Mouse (Mus musculus) midbrain, embryonic 13.5 days (tissue): ENCODE data around the gene Med20. TPM values are rescaled to one million over a fixed set of nuclear protein-coding genes. Genes with fewer than 3 reads are reported as not detected.
"Not testable (repeated sequence)": the region's sequence is repeated elsewhere in the genome, so short reads cannot be mapped to it uniquely, and the experiment has no call there.

Source experiments
- ATAC-seq: fragments of 200-750 bp; cut with Nextera tagmentation; 2 replicates; pipeline ENCODE4 v1.8.0; 2017; ENCODE audit warnings: mild to moderate bottlenecking, moderate TSS enrichment, moderate library complexity
- H3K27ac ChIP-seq: fragments of 300-500 bp; sonication (generic); 2 replicates; pipeline ENCODE4 v1.5.1; 2015; ENCODE audit warnings: inconsistent platforms, mild to moderate bottlenecking, moderate library complexity
- H3K27me3 ChIP-seq: fragments of 300-500 bp; sonication (generic); 2 replicates; pipeline ENCODE4 v1.6.1; 2015; ENCODE audit warnings: mild to moderate bottlenecking, inconsistent platforms
- H3K36me3 ChIP-seq: fragments of 300-500 bp; sonication (generic); 2 replicates; pipeline ENCODE4 v1.6.1; 2015; ENCODE audit warnings: mild to moderate bottlenecking, inconsistent platforms
- H3K4me1 ChIP-seq: fragments of 300-500 bp; sonication (generic); replicated peaks from 2 replicates; pipeline ENCODE4 v1.6.1; 2015; ENCODE audit warnings: inconsistent platforms
- H3K4me2 ChIP-seq: fragments of 300-500 bp; sonication (generic); replicated peaks from 2 replicates; pipeline ENCODE4 v1.6.1; 2015; ENCODE audit warnings: moderate library complexity, mild to moderate bottlenecking, inconsistent platforms
- H3K4me3 ChIP-seq: fragments of 300-500 bp; sonication (generic); replicated peaks from 2 replicates; pipeline ENCODE4 v1.5.1; 2015; ENCODE audit warnings: mild to moderate bottlenecking, inconsistent platforms
- H3K9ac ChIP-seq: fragments of 300-500 bp; sonication (generic); replicated peaks from 2 replicates; pipeline ENCODE4 v1.6.1; 2015; ENCODE audit warnings: mild to moderate bottlenecking, inconsistent platforms
- H3K9me3 ChIP-seq: fragments of 300-500 bp; sonication (generic); 2 replicates; pipeline ENCODE4 v1.6.1; 2016; ENCODE audit warnings: mild to moderate bottlenecking, inconsistent platforms
- WGBS: fragments of 180-500 bp; shearing (Covaris S2); methylation state at CpG from one replicate; pipeline ENCODE4 v1.1.7; 2015; 5-methylcytosine and 5-hydroxymethylcytosine counted together
- polyA plus RNA-seq: library from polyadenylated mRNA; unstranded; fragments of >200 nt; fragmentation: Nextera tagmentation; extraction: Ambion mirVana; gene quantifications from 2 replicates; pipeline ENCODE4 v1.2.1, GENCODE M21; 2015

The Med20 gene
- polyA plus RNA-seq, 1 experiment from 2014 or later, result 44.3 TPM

DNA sequence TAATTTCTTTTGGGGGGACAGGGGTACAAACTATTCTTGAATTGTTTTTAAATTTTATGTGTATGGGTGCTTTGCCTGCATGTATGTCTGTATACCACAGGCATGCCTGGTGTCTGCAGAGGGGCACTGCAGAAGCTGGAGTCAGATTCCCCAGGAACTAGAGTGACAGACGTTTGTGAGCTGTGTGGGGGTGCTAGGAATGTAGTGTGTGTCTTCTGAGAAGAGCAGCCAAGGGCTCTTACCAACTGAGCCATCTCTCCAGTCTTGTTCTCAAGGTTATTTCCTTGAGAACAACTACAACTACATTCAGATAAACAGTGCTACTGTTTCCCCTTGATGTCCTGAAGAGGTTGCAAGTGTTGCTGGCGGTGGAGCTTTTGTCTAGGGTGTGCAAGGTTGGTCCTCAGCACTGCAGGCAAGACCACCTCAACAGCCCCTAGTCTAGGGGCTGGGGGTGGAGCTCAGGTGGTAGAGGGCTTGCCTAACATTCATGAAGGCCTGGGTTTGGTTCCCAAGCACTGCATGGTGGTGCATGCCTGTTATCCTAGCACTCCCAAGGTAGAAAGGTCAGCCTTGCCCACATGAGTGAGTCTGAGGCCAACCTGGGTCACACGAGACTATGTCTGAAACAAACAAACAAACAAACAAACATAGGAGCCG is 20.9 kb downstream of the Med20 start:
- no peak for ATAC-seq
- Histone ChIP-seq H3K36me3 (peaks cover 4% of the 10 kb centered on the region; the same call in 1 of the 2 replicates), H3K9me3 (no peaks in the 10 kb centered on the region), H3K4me1 (peaks cover 45% of the 10 kb centered on the region), H3K9ac (peak overlapping the region; percentile 51; the same call in 1 of the 2 replicates), H3K27ac (no peak overlapping the region), H3K4me2 (peak overlapping the region; percentile 76), H3K4me3 (0 out of 2 replicates have a peak overlapping the region, but pooled peaks have one; percentile 5), H3K27me3 (no peaks in the 10 kb centered on the region)
- 68% methylated on average over 4 of the region's 4 CpGs for WGBS

DNA sequence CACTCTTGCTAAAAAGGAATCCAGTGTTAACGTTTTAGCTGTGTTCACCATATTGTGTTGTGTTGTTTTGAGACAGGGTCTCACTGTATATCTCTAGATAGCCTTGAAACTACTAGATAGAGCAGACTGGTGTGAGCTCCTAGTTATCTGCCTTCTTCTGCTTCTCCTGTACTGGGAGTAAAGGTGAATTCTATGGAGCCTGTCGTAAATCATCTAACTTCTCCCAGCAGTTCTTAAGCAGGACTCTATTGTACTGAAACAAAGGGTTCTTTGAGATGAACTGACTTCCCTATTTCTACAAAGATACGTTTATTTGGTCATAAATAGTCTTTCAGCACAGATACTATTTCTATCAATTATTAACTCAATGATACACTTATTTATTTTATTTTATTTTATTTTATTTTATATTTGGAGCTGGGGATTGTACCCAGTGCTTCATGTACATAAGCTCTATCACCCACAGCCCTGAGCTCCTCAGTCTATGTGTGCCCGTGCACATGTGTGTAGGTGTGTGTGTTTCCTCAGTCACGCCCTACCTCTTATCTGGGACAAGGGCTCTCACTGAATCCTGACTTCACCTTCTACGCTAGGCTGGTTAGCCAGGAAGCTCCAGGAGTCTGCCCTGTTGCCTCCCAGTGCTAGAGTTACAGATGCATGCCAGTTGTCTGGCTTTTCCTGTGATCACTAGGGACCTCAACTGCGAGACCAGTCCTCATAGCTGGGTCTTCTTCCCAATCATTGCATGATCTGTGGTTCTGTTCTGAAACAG is 22.8 kb downstream of the Med20 start:
- WGBS, result 83% methylated on average over 7 of the region's 7 CpGs
- no peak for ATAC-seq
- Histone ChIP-seq H3K9ac (no peak overlapping the region), H3K4me1 (peaks cover 41% of the 10 kb centered on the region), H3K27ac (no peak overlapping the region), H3K4me2 (no peak overlapping the region), H3K27me3 (no peaks in the 10 kb centered on the region), H3K36me3 (peaks cover 4% of the 10 kb centered on the region; the same call in 1 of the 2 replicates), H3K9me3 (no peaks in the 10 kb centered on the region), H3K4me3 (no peak overlapping the region)

DNA sequence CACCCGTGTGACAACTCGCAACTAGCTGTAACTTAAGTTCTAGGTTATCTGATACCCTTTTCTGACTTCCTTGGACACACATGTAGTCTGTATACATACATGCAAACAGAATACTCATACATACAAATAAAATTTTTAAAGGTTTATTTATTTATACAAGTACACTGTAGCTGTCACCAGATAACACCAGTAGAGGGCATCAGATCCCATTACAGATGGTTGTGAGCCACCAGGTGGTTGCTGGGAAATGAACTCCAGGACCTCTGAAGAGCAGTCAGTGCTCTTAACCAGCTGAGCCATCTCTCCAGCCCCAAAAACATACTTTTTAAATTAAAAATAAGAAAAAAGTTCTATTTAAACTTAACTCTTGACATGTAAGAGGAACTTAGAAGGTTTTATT is 31.6 kb downstream of the Med20 start:
- H3K4me3 ChIP-seq, result no peak overlapping the region
- WGBS, result 87% methylated on average over 2 of the region's 2 CpGs
- no peak for ATAC-seq

GRCm38 (mm10) chr17:47646683-47647082 is 35.3 kb downstream of the Med20 start:
- Histone ChIP-seq H3K9me3 (no peaks in the 10 kb centered on the region), H3K4me2 (no peak overlapping the region), H3K4me1 (peaks cover 15% of the 10 kb centered on the region; the same call in 1 of the 2 replicates), H3K27ac (no peak overlapping the region), H3K9ac (no peak overlapping the region), H3K4me3 (no peak overlapping the region), H3K36me3 (peaks cover 4% of the 10 kb centered on the region; the same call in 1 of the 2 replicates), H3K27me3 (no peaks in the 10 kb centered on the region)
- 64% methylated on average over 1 of the region's 1 CpGs for WGBS
- no peak for ATAC-seq

More for the DNA sequence above, 31.6 kb downstream of the Med20 start:
- Histone ChIP-seq H3K9me3 (no peaks in the 10 kb centered on the region), H3K27me3 (no peaks in the 10 kb centered on the region), H3K36me3 (no peaks in the 10 kb centered on the region), H3K27ac (no peak overlapping the region), H3K4me1 (peaks cover 6% of the 10 kb centered on the region), H3K4me2 (no peak overlapping the region), H3K9ac (no peak overlapping the region)

GRCm38 (mm10) chr17:47648966-47649365 is 37.6 kb downstream of the Med20 start:
- Histone ChIP-seq H3K27me3 (no peaks in the 10 kb centered on the region), H3K4me1 (peaks cover 23% of the 10 kb centered on the region), H3K36me3 (peaks cover 11% of the 10 kb centered on the region), H3K9me3 (no peaks in the 10 kb centered on the region), H3K4me3 (no peak overlapping the region), H3K27ac (0 out of 2 replicates have a peak overlapping the region, but pooled peaks have one; percentile 25), H3K9ac (no peak overlapping the region), H3K4me2 (no peak overlapping the region)
- ATAC-seq, result no peak
- 39% methylated on average over 4 of the region's 4 CpGs for WGBS

DNA sequence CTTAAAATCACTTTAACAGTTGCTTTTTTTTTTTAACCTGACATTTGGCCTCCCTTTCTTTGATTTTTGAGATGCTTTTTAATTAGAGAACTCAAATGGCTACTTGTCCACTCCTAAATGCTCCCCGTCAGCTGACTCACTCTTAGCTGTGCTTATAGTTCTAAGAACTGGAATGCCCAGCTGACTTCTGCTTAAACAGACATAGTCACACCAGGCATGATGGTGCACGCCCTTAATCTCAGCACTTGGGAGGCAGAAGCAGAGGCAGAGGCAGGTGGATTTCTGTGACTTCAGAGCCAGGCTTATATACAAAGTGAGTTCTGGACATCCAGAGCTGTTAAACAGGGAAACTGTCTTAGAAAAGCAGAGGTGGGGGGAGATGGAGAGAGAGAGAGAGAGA is 40.6 kb downstream of the Med20 start:
- Histone ChIP-seq H3K9ac (no peak overlapping the region), H3K4me2 (no peak overlapping the region), H3K9me3 (no peaks in the 10 kb centered on the region), H3K4me3 (no peak overlapping the region), H3K36me3 (peaks cover 20% of the 10 kb centered on the region), H3K4me1 (peaks cover 23% of the 10 kb centered on the region), H3K27me3 (no peaks in the 10 kb centered on the region), H3K27ac (no peak overlapping the region)
- no peak for ATAC-seq
- WGBS, result 67% methylated on average over 2 of the region's 2 CpGs

- H3K9me3 ChIP-seq, H3K27ac ChIP-seq, H3K27me3 ChIP-seq, H3K4me3 ChIP-seq, H3K9ac ChIP-seq, H3K4me2 ChIP-seq, ATAC-seq: not testable (repeated sequence)
- Histone ChIP-seq H3K36me3 (peaks cover 20% of the 10 kb centered on the region), H3K4me1 (peaks cover 17% of the 10 kb centered on the region)
- 88% methylated on average over 8 of the region's 8 CpGs for WGBS
Measured at GRCm38 (mm10) chr17:47654346-47654745, 43.0 kb downstream of the Med20 start.

- no peak for ATAC-seq
- Histone ChIP-seq H3K36me3 (peaks cover 22% of the 10 kb centered on the region), H3K9ac (no peak overlapping the region), H3K4me3 (no peak overlapping the region), H3K4me2 (no peak overlapping the region), H3K27me3 (no peaks in the 10 kb centered on the region), H3K27ac (no peak overlapping the region), H3K4me1 (peaks cover 14% of the 10 kb centered on the region), H3K9me3 (no peaks in the 10 kb centered on the region)
- WGBS, result 78% methylated on average over 5 of the region's 5 CpGs
Measured at GRCm38 (mm10) chr17:47655697-47656096, 44.3 kb downstream of the Med20 start.

DNA sequence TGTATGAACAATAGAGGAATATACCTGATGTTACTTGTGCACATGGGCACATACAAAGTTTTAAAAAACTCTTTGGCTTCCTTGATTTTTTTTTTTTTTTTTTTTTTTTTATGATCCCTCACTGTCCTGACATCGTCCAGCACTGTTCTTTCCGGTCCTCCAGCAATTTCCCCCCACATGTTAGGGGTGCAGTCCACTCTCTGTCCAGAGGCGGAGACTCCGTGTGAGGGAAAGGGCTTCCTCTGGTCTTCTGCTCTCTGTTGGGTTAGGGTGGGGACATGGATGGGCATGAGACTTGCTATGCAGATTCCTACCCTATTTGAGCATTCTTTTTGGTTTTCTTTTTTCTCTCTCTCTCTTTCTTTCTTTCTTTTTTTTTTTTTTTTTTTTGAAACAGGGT is 46.5 kb downstream of the Med20 start:
- no peak overlapping the region for H3K9ac ChIP-seq

GRCm38 (mm10) chr17:47658741-47659243 is 47.4 kb downstream of the Med20 start:
- 91% methylated on average over 3 of the region's 3 CpGs for WGBS
- ATAC-seq, result no peak
- no peak overlapping the region for H3K4me3 ChIP-seq

More for the DNA sequence above, 46.5 kb downstream of the Med20 start:
- Histone ChIP-seq H3K27me3 (no peaks in the 10 kb centered on the region), H3K4me3 (no peak overlapping the region), H3K27ac (no peak overlapping the region), H3K4me2 (no peak overlapping the region), H3K4me1 (no peaks in the 10 kb centered on the region), H3K9me3 (no peaks in the 10 kb centered on the region), H3K36me3 (peaks cover 21% of the 10 kb centered on the region)
- WGBS, result 92% methylated on average over 4 of the region's 4 CpGs
- ATAC-seq, result no peak

GRCm38 (mm10) chr17:47663009-47663713 is 51.8 kb downstream of the Med20 start:
- no peak overlapping the region for H3K9ac ChIP-seq
- no peaks in the 10 kb centered on the region for H3K27me3 ChIP-seq
- no peak overlapping the region for H3K27ac ChIP-seq
- peaks cover 13% of the 10 kb centered on the region for H3K36me3 ChIP-seq
- no peak for ATAC-seq
- H3K4me2 ChIP-seq, result no peak overlapping the region
- no peaks in the 10 kb centered on the region for H3K4me1 ChIP-seq
- 29% methylated on average over 9 of the region's 9 CpGs for WGBS
- no peak overlapping the region for H3K4me3 ChIP-seq
- H3K9me3 ChIP-seq, result no peaks in the 10 kb centered on the region

More at GRCm38 (mm10) chr17:47658741-47659243, 47.4 kb downstream of the Med20 start:
- no peak overlapping the region for H3K9ac ChIP-seq
- H3K4me1 ChIP-seq, result no peaks in the 10 kb centered on the region
- H3K36me3 ChIP-seq, result peaks cover 14% of the 10 kb centered on the region
- H3K27ac ChIP-seq, result no peak overlapping the region
- H3K27me3 ChIP-seq, result no peaks in the 10 kb centered on the region
- no peaks in the 10 kb centered on the region for H3K9me3 ChIP-seq
- H3K4me2 ChIP-seq, result no peak overlapping the region

- no peak overlapping the region for H3K9ac ChIP-seq
- peaks cover 9% of the 10 kb centered on the region; the same call in 1 of the 2 replicates for H3K4me1 ChIP-seq
- H3K27me3 ChIP-seq, result no peaks in the 10 kb centered on the region
- H3K9me3 ChIP-seq, result no peaks in the 10 kb centered on the region
- ATAC-seq, result no peak
- H3K36me3 ChIP-seq, result peaks cover 13% of the 10 kb centered on the region
- no peak overlapping the region for H3K4me3 ChIP-seq
- no peak overlapping the region for H3K4me2 ChIP-seq
- no peak overlapping the region for H3K27ac ChIP-seq
- 90% methylated on average over 7 of the region's 7 CpGs for WGBS
Measured at GRCm38 (mm10) chr17:47664474-47664873, 53.1 kb downstream of the Med20 start.
